Mouse (Mus musculus): ENCODE measurements around the gene Nt5c2. TPM values are rescaled to one million over a fixed set of nuclear protein-coding genes. Genes with fewer than 3 reads are reported as not detected.
"Not testable (repeated sequence)": the region's sequence is repeated elsewhere in the genome, so short reads cannot be mapped to it uniquely, and the experiment has no call there.

The Nt5c2 gene
- polyA plus RNA-seq, 1 experiment from 2014 or later, result 85.3 TPM

DNA sequence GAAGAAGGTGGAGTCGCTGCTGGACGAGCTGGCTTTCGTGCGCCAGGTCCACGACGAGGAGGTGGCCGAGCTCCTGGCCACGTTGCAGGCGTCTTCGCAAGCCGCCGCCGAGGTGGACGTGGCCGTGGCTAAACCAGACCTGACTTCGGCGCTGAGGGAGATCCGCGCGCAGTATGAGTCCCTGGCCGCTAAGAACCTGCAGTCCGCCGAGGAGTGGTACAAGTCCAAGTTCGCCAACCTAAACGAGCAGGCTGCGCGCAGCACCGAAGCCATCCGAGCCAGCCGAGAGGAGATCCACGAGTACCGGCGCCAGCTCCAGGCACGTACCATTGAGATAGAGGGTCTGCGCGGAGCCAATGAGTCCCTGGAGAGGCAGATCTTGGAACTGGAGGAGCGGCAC lies 443 bp upstream of the Nt5c2 start:
- 0 out of 2 replicates have a peak, but pooled peaks have one; percentile 1 for ATAC-seq (ENCODE audit: low FRiP score)
- Histone ChIP-seq H3K4me1 (peaks cover 16% of the 10 kb centered on the region), H3K9ac (peak overlapping the region; percentile 89), H3K4me3 (peak overlapping the region; percentile 74), H3K36me3 (no peaks in the 10 kb centered on the region), H3K9me3 (replicated peaks) (no peaks in the 10 kb centered on the region), H3K27ac (peak overlapping the region; percentile 89), H3K27me3 (peaks cover 45% of the 10 kb centered on the region), H3K4me2 (replicated peaks) (peak overlapping the region; percentile 61)
- under 1% methylated on average over 37 of the region's 37 CpGs for WGBS

DNA sequence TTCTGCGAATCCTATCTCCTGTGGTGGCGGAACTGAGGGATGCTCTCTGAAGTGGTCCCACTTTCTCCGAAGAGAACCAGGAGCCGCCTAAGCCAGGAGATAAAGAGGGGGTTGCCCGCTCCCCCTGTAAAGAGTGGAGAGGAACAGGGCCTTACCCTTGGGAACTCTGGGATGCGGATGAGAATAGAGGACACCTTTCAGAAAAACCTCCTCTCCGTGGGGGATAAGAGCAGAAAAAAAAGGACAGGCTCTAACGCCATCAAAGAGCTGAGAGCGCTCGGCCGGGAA lies 850 bp downstream of the Nt5c2 start:
- Histone ChIP-seq H3K27ac (peak overlapping the region; percentile 89), H3K9me3 (replicated peaks) (no peaks in the 10 kb centered on the region), H3K9ac (peak overlapping the region; percentile 89), H3K4me3 (peak overlapping the region; percentile 74), H3K4me2 (replicated peaks) (peak overlapping the region; percentile 61), H3K4me1 (peaks cover 11% of the 10 kb centered on the region; the same call in 1 of the 2 replicates), H3K36me3 (no peaks in the 10 kb centered on the region), H3K27me3 (peaks cover 45% of the 10 kb centered on the region)
- peak; percentile 48 for ATAC-seq (ENCODE audit: low FRiP score)
- WGBS, result under 1% methylated on average over 11 of the region's 11 CpGs

DNA sequence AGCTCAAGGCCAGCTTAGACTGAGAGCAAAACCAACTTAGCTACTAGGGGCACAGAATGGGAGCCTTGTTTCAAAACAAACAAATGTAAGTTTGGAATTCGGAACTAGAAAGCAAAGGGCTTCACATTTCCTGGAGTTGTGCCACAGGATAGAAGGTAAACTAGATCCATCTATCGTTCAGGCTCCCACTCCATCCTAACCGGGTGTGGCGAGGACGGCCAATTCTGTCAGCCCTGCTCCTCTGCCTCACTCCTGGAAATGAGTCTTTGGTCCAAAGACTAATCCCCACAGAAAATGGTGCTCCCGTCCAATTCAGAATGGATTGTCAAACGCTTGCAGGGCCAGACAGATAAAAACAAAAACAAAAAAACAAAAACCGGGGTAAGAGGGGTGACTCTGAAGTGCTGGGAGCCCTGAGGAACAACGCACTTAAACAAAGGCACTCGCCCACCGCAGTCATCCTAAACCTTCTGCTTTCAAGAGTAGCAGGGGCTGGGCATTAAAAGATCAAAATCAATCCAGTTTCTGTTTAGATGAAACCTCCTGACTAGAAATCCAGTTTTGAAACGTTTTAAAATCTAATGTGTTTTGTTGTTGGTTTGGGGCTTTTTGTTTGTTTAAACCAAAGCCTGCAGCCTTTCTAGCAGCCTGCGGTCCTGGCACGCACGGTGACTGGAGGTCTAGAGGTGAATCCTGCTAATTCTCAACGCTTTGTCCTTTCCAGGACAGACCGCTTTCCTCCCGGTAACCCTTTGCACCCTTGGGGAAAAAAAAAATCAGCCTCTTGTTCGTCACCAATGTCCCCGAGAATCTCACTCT lies 1.4 kb downstream of the Nt5c2 start:
- Histone ChIP-seq H3K36me3 (no peaks in the 10 kb centered on the region), H3K27me3 (peaks cover 45% of the 10 kb centered on the region), H3K4me3 (peak overlapping the region; percentile 74), H3K27ac (peak overlapping the region; percentile 89), H3K4me2 (replicated peaks) (peak overlapping the region; percentile 61), H3K4me1 (peaks cover 11% of the 10 kb centered on the region; the same call in 1 of the 2 replicates), H3K9me3 (replicated peaks) (no peaks in the 10 kb centered on the region), H3K9ac (peak overlapping the region; percentile 89)
- ATAC-seq (ENCODE audit: low FRiP score), result no peak
- 8% methylated on average over 20 of the region's 20 CpGs for WGBS

DNA sequence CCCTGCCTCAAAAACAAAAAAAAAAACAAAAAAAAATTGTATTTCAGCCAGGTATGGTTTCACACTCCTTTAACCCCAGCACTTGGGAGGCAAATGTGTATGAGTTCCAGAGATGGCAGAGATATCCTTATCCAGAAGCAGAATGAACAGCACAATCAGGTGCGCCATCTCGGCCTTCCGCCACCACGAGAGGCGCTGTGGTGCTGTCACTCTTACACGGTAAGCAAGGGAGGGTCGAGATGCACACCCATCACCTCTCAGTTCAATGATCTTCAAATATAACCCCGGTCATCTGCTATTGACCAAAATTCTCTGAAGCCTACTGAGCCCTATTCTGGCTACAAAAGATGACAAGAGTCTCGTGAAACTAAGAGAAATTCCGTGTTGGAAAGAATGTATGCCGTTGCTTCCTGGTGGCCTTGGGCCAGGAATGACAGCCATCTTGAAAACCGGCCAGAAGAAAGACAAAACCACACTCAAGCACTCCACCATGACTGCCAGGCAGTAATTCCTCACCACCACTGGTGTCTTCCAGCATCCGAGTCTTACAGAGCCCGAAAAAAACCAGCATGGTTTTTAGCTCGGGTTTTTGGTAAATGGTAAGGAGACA lies 2.3 kb downstream of the Nt5c2 start:
- H3K9me3 ChIP-seq (replicated peaks), result no peaks in the 10 kb centered on the region
- H3K4me3 ChIP-seq, result no peak overlapping the region; the same call in 1 of the 2 replicates
- H3K4me1 ChIP-seq, result peaks cover 9% of the 10 kb centered on the region; the same call in 1 of the 2 replicates
- WGBS, result 93% methylated on average over 15 of the region's 15 CpGs
- H3K36me3 ChIP-seq, result no peaks in the 10 kb centered on the region
- H3K9ac ChIP-seq, result no peak overlapping the region
- no peak for ATAC-seq (ENCODE audit: low FRiP score)
- H3K4me2 ChIP-seq (replicated peaks), result peak overlapping the region; percentile 61; the same call in 1 of the 2 replicates
- peak overlapping the region; percentile 89; the same call in 1 of the 2 replicates for H3K27ac ChIP-seq
- peaks cover 45% of the 10 kb centered on the region for H3K27me3 ChIP-seq

DNA sequence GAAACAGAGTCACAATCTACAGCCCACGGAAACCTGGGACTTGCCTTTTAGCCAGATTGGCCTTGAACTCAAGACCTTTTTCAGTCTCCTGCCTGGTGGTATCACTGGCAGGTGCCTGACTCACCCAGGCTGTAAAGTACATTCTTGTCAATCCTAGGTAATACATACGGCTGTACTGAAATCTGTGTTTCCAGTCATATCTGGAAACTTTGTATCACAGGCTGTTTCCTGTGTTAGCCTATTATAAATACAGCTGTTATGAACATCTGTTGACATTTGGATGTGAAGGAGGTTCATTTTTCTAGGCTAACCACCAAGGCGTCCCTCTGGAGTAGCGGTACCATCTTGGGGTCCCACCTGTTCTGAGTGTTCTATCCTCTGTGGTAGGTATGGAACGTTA lies 5.0 kb downstream of the Nt5c2 start:
- Histone ChIP-seq H3K9me3 (replicated peaks) (no peaks in the 10 kb centered on the region), H3K4me1 (peaks cover 6% of the 10 kb centered on the region; the same call in 1 of the 2 replicates), H3K27me3 (peaks cover 35% of the 10 kb centered on the region), H3K27ac (no peak overlapping the region), H3K4me3 (no peak overlapping the region), H3K9ac (no peak overlapping the region), H3K4me2 (replicated peaks) (no peak overlapping the region), H3K36me3 (no peaks in the 10 kb centered on the region)
- no peak for ATAC-seq (ENCODE audit: low FRiP score)
- WGBS, result 86% methylated on average over 5 of the region's 5 CpGs

DNA sequence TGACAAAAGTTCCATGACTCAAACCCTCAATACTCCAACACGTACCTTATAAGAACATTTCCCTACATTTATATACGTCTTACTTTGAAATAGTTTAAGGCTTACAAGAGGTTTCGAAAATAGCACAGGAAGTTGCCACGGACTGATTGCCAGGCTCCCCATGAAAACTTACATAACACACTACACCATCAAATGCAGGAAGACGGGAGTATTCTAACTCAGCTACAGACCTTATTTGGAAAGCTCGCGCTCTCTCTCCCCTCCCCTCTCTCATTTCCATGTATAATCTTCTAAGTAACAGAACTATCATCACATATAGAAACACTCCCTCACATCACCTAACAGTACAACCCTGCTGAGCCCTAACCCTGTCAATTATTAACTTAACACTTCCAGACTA lies 5.5 kb downstream of the Nt5c2 start:
- no peaks in the 10 kb centered on the region for H3K9me3 ChIP-seq (replicated peaks)
- no peak overlapping the region for H3K9ac ChIP-seq
- H3K27me3 ChIP-seq, result peaks cover 30% of the 10 kb centered on the region
- 93% methylated on average over 7 of the region's 7 CpGs for WGBS
- H3K4me2 ChIP-seq (replicated peaks), result no peak overlapping the region
- H3K4me3 ChIP-seq, result no peak overlapping the region
- H3K27ac ChIP-seq, result no peak overlapping the region
- no peaks in the 10 kb centered on the region for H3K36me3 ChIP-seq
- no peak for ATAC-seq (ENCODE audit: low FRiP score)
- peaks cover 2% of the 10 kb centered on the region; the same call in 1 of the 2 replicates for H3K4me1 ChIP-seq

DNA sequence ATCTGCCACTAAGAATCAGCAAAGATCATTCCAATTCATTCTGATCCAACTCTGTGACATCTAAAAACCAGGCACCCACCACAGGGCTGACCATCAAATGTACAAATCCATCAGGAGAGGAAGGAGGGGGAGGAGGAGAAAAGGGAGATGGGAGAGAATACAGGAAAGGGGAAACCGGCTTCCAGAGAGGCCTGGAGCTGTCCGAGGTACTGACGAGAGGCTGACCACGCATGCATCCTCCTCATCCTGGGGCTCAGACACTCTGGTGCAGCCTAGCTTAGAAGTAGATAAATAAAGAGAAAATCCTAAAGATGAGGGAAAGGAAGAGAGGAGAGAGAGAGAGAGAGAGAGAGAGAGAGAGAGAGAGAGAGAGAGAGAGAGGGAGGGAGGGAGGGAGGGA lies 8.6 kb downstream of the Nt5c2 start:
- no peaks in the 10 kb centered on the region for H3K27me3 ChIP-seq
- no peak for ATAC-seq (ENCODE audit: low FRiP score)
- no peak overlapping the region for H3K9ac ChIP-seq
- H3K27ac ChIP-seq, result no peak overlapping the region
- no peaks in the 10 kb centered on the region for H3K4me1 ChIP-seq
- H3K4me2 ChIP-seq (replicated peaks), result no peak overlapping the region
- 0% methylated on average over 4 of the region's 4 CpGs for WGBS
- no peaks in the 10 kb centered on the region for H3K36me3 ChIP-seq
- H3K9me3 ChIP-seq (replicated peaks), result no peaks in the 10 kb centered on the region
- H3K4me3 ChIP-seq, result no peak overlapping the region

DNA sequence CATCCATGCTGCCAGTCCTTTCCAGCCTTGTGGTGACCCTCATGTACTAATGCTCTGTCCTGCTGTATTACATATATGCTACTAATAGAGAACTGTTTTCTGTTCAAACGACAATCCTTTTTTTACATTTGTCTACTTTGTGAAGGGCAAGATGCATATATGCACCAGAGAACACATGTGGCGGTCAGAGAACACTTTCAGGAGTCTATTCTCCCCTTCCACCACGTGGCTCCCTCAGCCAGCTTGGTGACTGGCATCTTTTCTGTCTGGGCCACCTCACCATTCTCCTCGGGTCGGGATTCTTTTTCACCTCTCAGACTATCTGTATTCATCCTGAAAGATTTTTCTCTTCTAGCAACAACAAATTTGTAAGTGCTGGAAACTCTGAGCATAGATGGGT lies 9.1 kb downstream of the Nt5c2 start:
- no peaks in the 10 kb centered on the region for H3K4me1 ChIP-seq
- H3K27ac ChIP-seq, result no peak overlapping the region
- H3K27me3 ChIP-seq, result no peaks in the 10 kb centered on the region
- 53% methylated on average over 5 of the region's 5 CpGs for WGBS
- no peak overlapping the region for H3K4me3 ChIP-seq
- no peaks in the 10 kb centered on the region for H3K36me3 ChIP-seq
- no peak for ATAC-seq (ENCODE audit: low FRiP score)
- no peak overlapping the region for H3K4me2 ChIP-seq (replicated peaks)
- no peaks in the 10 kb centered on the region for H3K9me3 ChIP-seq (replicated peaks)
- H3K9ac ChIP-seq, result no peak overlapping the region

DNA sequence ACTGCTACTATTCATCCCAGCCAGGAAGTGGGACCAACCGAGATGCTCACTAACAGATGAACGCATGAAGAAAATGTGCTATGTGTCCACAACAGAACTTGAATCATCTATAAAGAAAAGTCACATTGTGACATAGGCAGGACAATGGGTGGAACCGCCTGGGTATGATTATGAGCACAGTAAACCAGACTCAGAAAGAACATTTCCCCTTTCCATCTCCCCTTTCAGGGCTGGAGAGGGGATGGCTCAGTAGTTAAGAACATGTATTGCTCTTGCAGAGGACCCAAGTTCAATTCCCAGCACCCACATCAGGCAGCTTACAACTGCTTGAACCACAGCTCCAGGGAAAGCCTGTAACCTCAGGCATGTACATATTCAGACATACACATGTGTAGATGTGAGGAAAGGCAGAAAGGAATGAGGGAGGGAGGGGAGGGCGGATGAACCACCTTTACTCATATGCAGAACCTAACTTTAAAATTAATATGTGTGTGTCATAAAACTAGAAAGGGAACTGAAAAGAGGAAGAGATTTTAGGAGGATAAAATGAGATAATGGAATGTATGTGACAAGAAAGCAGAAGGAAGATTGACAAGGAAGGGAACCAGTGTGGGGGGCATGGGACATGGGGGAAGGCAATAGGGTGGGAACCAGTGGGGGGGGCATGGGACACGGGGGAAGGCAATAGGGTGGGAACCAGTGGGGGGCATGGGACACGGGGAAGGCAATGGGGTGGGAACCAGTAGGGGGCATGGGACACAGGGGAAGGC lies 11.0 kb downstream of the Nt5c2 start:
- Histone ChIP-seq H3K9ac (no peak overlapping the region), H3K27me3 (no peaks in the 10 kb centered on the region), H3K9me3 (replicated peaks) (no peaks in the 10 kb centered on the region), H3K36me3 (no peaks in the 10 kb centered on the region), H3K4me3 (no peak overlapping the region), H3K27ac (no peak overlapping the region), H3K4me1 (no peaks in the 10 kb centered on the region), H3K4me2 (replicated peaks) (no peak overlapping the region)
- ATAC-seq (ENCODE audit: low FRiP score), result no peak
- WGBS, result 73% methylated on average over 6 of the region's 6 CpGs

DNA sequence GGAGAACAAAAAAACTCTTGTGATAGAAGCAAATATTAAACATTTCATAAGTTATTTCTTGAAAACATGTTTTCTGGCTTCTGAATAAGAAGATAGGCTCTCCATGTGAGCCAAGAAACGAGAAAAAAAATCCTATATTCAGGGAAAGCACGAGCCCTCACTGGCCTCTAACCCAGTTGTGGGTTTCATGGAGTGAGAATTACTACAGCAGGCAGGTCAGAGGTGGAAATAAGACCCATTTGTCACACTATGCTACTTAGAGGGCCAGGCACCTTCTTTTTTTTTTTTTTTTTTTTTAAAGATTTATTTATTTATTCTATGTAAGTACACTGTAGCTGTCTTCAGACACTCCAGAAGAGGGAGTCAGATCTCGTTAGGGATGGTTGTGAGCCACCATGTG lies 14.6 kb downstream of the Nt5c2 start:
- H3K4me2 ChIP-seq (replicated peaks); H3K27ac ChIP-seq; H3K4me1 ChIP-seq; H3K36me3 ChIP-seq; H3K27me3 ChIP-seq; H3K9ac ChIP-seq; ATAC-seq (ENCODE audit: low FRiP score); H3K4me3 ChIP-seq; H3K9me3 ChIP-seq (replicated peaks): not testable (repeated sequence)
- WGBS, result 80% methylated on average over 2 of the region's 3 CpGs

DNA sequence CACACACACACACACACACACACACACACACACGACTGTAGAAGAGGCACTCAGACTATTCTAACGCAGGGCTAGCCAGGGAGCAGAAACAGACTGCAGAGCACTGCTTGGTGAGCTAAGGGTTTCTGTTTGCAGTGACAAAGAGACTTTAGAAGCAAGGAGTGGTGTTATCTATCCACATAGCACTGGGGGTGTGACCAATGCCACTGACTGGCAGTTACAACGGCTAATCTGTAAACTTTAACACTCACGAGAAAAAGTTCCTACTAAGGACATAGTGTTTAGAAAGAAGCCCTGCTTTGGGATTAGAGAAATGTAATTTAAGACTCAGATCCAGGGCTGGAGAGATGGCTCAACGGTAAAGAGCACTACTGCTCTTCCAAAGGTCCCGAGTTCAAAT lies 15.2 kb downstream of the Nt5c2 start:
- ATAC-seq (ENCODE audit: low FRiP score), result no peak
- WGBS, result 78% methylated on average over 6 of the region's 6 CpGs
- Histone ChIP-seq H3K4me1 (no peaks in the 10 kb centered on the region), H3K9me3 (replicated peaks) (no peaks in the 10 kb centered on the region), H3K27ac (no peak overlapping the region), H3K4me2 (replicated peaks) (no peak overlapping the region), H3K4me3 (no peak overlapping the region), H3K9ac (no peak overlapping the region), H3K36me3 (no peaks in the 10 kb centered on the region), H3K27me3 (no peaks in the 10 kb centered on the region)

DNA sequence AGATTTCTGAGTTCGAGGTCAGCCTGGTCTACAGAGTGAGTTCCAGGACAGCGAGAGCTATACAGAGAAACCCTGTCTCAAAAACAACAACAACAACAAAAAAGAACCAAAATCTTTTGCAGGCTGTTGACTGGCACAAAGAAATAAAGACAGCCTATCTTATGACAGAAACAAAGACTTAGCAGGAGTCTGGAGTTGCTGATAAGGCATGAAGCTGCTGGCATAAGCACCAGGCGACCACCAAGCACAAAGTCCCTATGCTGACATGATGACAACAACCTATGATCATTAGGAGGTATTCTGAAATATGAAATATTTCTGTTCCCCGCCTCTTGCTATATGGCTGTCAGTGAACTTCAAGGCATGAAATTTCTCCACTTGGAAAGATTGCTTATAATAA lies 16.0 kb downstream of the Nt5c2 start:
- H3K4me2 ChIP-seq (replicated peaks), result no peak overlapping the region
- H3K4me3 ChIP-seq, result no peak overlapping the region
- WGBS, result 84% methylated on average over 4 of the region's 4 CpGs
- H3K9ac ChIP-seq, result no peak overlapping the region
- no peaks in the 10 kb centered on the region for H3K36me3 ChIP-seq
- no peaks in the 10 kb centered on the region for H3K27me3 ChIP-seq
- H3K9me3 ChIP-seq (replicated peaks), result no peaks in the 10 kb centered on the region
- no peak for ATAC-seq (ENCODE audit: low FRiP score)
- H3K27ac ChIP-seq, result no peak overlapping the region
- H3K4me1 ChIP-seq, result no peaks in the 10 kb centered on the region
